Mouse (Mus musculus) adrenal gland, postnatal 25 days (tissue): ENCODE data around the gene Sec14l5. TPM values are rescaled to one million over a fixed set of nuclear protein-coding genes. Genes with fewer than 3 reads are reported as not detected.
A peak's percentile ranks its signal among the peaks of the same experiment; 100 is the strongest.

Experiments
- DNase-seq: peaks from one replicate; pipeline ENCODE4 v3.0.0; 2021; ENCODE audit warnings: mixed read lengths
- total RNA-seq: library from RNA; stranded (reverse); gene quantifications from 2 replicates; pipeline ENCODE4 v1.2.3, GENCODE M21; 2021

The Sec14l5 gene
- total RNA-seq, 1 experiment from 2014 or later, result 0.15 TPM

DNA sequence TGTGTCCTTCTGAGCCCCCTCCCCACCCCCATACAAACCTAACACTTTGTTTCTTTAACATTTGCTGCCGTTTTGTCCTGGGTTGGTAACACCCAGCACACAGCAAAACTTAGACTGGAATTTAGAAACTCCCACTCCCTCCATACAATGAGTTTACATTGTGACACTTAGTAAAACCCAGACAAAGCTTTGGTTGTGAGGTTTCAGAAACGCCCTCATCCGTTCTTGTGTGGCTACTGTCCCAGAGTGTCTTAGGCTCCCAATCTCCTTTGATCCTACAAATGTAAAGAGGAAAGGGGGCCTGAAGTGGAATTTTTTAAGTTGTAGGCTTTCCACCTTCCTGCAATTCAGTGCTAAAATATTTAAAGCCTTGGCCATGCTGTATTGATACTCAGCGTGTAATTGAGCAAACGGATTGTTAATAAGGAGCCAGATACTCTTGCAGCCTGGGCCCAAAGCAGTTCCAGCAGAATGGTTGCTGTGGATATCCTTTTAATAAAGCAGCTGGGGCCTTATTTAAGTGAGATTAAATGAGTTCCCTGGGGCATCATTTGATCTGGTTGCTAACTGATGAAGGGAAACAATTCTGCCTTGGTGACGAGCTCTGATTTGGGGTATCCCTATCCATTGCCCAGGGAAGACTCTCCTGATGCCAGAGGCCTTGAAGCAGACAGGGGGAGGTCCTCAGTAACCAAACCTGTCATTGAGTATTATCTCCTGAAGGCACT, 6.6 kb downstream of the Sec14l5 start:
- no peak for DNase-seq

DNA sequence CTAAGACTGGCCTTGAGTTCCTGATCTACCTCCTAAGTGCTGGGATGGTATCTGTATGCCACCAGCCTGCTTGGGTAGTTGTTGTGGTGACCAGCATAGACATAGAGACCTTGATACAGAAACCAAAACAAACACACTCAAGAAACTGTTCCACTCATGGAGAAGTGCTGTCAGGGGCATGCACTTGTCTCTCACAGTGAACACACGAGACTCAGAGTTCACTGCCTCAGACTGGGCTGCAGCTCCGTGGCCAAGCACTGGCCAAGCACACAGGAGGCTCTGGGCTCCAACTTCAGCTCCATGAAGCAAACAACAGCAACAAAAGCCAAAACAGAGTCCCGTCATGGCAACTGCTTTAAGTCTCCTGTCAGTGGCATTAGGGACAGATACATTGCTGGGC, 8.1 kb downstream of the Sec14l5 start:
- DNase-seq, result no peak

DNA sequence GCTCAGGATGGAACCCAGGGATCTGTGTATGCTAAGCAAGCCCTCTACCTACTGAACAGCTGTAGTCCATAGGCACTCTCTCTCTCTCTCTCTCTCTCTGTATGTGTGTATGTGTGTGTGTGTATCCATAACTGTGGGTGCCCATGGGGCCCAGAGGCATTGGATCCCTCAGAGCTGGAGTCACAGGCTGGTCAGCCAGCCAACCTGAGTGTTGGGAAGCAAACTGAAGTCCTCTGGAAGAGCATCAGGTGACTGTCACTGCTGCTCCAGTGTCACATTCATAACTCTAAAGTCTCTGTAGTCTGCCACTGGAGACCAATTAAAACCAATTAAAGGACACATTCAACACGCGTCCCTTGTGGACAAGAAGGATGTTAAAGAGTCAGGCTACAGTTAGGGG, 9.6 kb downstream of the Sec14l5 start:
- DNase-seq, result no peak

DNA sequence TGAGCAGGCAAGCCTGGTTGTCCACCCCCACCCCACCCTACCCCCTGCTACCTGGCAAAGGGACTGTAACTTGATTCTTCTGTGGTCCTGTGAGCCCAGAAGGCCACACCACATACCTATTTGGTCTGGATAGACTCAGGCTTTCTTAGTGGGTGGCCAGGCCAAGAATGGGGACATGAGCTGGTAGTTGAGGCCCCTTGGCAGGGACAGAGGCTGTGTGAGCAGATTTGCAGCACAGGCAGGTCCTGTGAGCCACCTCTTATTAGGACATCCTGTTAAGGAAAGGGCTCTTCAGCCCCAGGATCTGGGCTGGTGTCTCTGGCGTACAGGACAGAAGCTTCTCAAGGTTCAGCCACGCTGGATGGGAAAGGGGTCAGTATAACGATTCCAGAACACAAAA, 10.2 kb downstream of the Sec14l5 start:
- DNase-seq, result no peak

GRCm38 (mm10) chr16:5159248-5159647, 12.3 kb downstream of the Sec14l5 start:
- peak; percentile 20 for DNase-seq

- DNase-seq, result no peak
These were observed 17.4 kb downstream of the Sec14l5 start for GRCm38 (mm10) chr16:5164327-5164726.

- no peak for DNase-seq
These were observed 21.1 kb downstream of the Sec14l5 start for GRCm38 (mm10) chr16:5168038-5168437.

- DNase-seq, result peak; percentile 32
These were observed 21.9 kb downstream of the Sec14l5 start for GRCm38 (mm10) chr16:5168829-5169228.

- DNase-seq, result no peak
These were observed 25.7 kb downstream of the Sec14l5 start for GRCm38 (mm10) chr16:5172636-5173035.

- no peak for DNase-seq
These were observed 36.5 kb downstream of the Sec14l5 start for GRCm38 (mm10) chr16:5183310-5183975.

- DNase-seq, result peak; percentile 49
These were observed 37.2 kb downstream of the Sec14l5 start for GRCm38 (mm10) chr16:5184101-5184500.

DNA sequence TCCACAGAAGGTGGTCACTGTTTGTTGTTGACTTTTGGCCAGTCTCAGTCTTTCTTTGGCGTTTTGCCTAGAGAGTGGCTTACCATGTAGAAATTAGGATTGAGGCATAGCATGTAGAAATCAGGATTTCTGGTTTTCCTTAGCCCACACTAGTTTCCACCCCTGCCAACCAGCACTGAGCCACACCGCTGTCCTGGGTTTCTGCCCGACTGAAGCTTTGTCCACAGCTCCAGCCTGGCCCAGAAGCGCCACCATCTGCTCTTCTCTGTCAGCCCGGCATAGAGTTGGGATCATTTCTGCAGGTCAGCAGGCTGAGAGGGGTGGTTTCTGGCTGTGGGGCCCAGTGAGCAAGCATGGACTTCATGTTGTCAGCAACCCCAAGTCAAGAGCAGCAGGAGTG, 38.0 kb downstream of the Sec14l5 start:
- no peak for DNase-seq

- peak; percentile 26 for DNase-seq
These were observed 38.8 kb downstream of the Sec14l5 start for GRCm38 (mm10) chr16:5185691-5186090.

- DNase-seq, result peak; percentile 28
These were observed 39.3 kb downstream of the Sec14l5 start for GRCm38 (mm10) chr16:5186234-5186633.

DNA sequence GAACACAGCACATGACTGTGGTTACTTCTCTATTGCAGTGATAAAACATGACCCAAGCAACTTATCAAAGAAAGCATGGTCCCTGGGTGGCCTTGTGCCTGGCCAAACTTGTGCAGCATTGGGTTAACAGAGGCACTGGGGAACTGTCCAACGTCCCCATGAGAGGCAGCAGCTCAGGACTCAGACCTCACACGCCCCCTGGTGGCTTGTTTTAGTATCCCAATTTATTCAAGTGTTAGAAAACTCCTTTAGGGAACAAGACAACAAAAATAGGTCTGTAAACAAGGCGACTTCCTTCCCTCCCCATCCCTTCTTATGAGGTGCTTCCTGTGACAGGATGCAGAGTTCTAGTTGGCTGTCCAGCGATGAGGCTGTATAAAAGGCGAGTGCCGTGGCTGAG, 48.2 kb downstream of the Sec14l5 start:
- peak; percentile 66 for DNase-seq

GRCm38 (mm10) chr16:5202681-5203080, 55.8 kb downstream of the Sec14l5 start:
- DNase-seq, result no peak

DNA sequence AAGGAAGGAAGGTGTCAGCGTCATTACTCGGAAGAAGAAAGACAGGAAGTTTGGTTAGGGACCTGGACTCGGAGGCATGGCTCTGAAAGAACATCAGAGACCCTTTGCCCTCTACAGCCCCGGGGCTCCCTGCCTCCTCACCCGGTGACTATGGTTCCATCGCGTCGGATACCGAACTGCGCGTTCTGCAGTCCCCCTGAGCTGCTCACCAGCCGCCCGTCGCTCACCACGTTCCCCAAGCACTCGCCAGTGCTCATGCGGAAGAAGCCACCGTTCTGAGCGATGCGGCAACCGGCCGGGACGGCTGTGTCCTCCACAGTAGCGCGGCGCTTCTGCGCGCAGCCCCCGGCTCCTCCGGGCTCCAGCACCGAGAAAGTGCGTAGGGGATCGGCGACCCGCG, 56.3 kb downstream of the Sec14l5 start:
- no peak for DNase-seq

- peak; percentile 81 for DNase-seq
These were observed 56.9 kb downstream of the Sec14l5 start, which contains the start of gene Nagpa for GRCm38 (mm10) chr16:5203668-5204433. Nagpa (minus strand) TSS chr16:5204012.

GRCm38 (mm10) chr16:5205431-5205970, 58.6 kb downstream of the Sec14l5 start:
- no peak for DNase-seq

- DNase-seq, result no peak
These were observed 59.1 kb downstream of the Sec14l5 start for GRCm38 (mm10) chr16:5206051-5206450.

GRCm38 (mm10) chr16:5210365-5210764, 63.5 kb downstream of the Sec14l5 start:
- DNase-seq, result no peak

DNA sequence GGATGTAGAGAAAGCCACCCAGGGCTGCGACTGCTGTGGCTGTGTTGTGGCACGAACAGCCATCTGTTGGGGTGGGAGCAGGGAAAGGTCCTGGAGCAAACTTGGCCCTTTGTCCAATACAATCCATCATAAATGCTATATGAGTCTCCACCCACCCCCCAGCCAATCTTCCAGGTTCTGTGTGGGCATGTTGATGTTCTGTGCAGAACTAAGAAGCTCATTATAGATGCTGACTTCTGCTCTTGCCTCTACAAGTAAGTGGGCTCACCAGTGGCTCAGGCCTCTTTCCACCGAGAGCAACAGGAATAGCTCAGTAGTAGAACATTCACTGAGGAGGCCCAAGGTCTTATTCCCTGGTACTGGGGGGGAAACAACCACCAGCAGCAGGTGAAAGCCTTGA, 65.2 kb downstream of the Sec14l5 start:
- no peak for DNase-seq

- no peak for DNase-seq
These were observed 67.2 kb downstream of the Sec14l5 start for GRCm38 (mm10) chr16:5214126-5214525.
